Mouse (Mus musculus) E14TG2a.4 (cell line): ENCODE data around the gene Svop.

ENCODE experiments used
- CTCF ChIP-seq: conservative IDR thresholded peaks from 2 replicates; pipeline ENCODE4 v1.5.1; 2014; ENCODE audit warnings: low read length
- POU5F1 ChIP-seq: IDR thresholded peaks from 2 replicates; pipeline ENCODE4 v1.6.1; 2014; ENCODE audit warnings: low read length, borderline replicate concordance

DNA sequence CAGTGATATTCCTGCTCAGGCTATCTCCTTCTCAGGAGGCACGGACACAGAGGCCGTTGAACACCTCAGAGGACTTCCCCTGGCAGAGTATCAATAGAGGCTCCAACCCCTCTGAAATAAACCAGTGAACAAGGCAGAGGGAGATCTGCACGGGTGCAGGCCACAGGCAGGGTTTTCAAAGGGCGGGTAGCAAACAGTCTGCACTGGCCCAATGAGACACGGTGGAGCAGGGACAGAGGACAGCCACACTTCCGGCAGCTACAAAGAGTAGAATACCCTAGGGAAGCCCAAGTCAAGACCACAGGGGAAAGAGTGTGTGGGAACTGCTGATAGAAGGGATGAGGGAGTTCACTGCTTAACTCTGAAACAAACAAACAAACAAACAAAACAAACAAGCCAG lies 107.8 kb downstream of the Svop start:
- TF ChIP-seq CTCF, result no peak
- no peak for TF ChIP-seq POU5F1
